ENCODE assay signal across 11 mouse cellular contexts in genomic region chr13:45922467-45922866, GRCm38 (mm10). TPM values are rescaled to one million over a fixed set of nuclear protein-coding genes. Genes with fewer than 3 reads are reported as not detected.
A peak's percentile ranks its signal among the peaks of the same experiment; 100 is the strongest.
DNase-seq lines count a peak whose midpoint lies in the region; ATAC-seq and TF ChIP-seq lines count a peak whose summit lies in the region.
"Had no signal": no experiment of that assay in that cellular context is flagged by ENCODE, and none has a peak within 500 bp of the region (broad histone marks: within the 10 kb centered on the region; RNA-seq: fewer than 3 reads in every experiment).

No protein-coding gene starts in this region.

- H3K36me3 ChIP-seq in kidney, postnatal 0 days (ENCODE audit: insufficient read depth, low read length), result no peaks in the 10 kb centered on the region
- H3K36me3 ChIP-seq in embryonic facial prominence, embryonic 13.5 days, result no peaks in the 10 kb centered on the region
- no peaks in the 10 kb centered on the region for H3K36me3 ChIP-seq in hindbrain, embryonic 13.5 days

- WGBS in kidney, postnatal 0 days, result 23% methylated on average over 9 of the region's 9 CpGs
- 17% methylated on average over 9 of the region's 9 CpGs for WGBS in embryonic facial prominence, embryonic 13.5 days
- WGBS in hindbrain, embryonic 13.5 days, result 61% methylated on average over 9 of the region's 9 CpGs

- intact Hi-C loops in heart, postnatal 10 days (cut with DNase I), result loop anchor here (5.0 kb wide), 1 partner anchor 35 kb away; no protein-coding TSS in a partner anchor

- peak; percentile 61 for DNase-seq in kidney, postnatal 0 days (ENCODE audit: low spot score)
- DNase-seq in kidney, adult 11 months, result no peak
- DNase-seq in lung, postnatal 4 days, result peak; percentile 38 to 55
- peak; percentile 61 for DNase-seq in thymus, postnatal 25 days
- DNase-seq in heart, postnatal 10 days, result no peak
- DNase-seq: cerebellum, postnatal 36 days; gastrocnemius, postnatal 25 days had no signal

- no peak overlapping the region for H3K27ac ChIP-seq in kidney, postnatal 0 days
- 0 out of 2 replicates have a peak overlapping the region, but pooled peaks have one; percentile 16 for H3K27ac ChIP-seq in embryonic facial prominence, embryonic 13.5 days
- no peak overlapping the region for H3K27ac ChIP-seq in hindbrain, embryonic 13.5 days

- H3K9ac ChIP-seq in kidney, postnatal 0 days (ENCODE audit: low read depth, low read length), result no peak overlapping the region
- H3K9ac ChIP-seq in embryonic facial prominence, embryonic 13.5 days, result no peak overlapping the region
- H3K9ac ChIP-seq in hindbrain, embryonic 13.5 days, result no peak overlapping the region

- no peak overlapping the region for H3K4me3 ChIP-seq in kidney, postnatal 0 days (replicated peaks; ENCODE audit: low read depth, low read length)
- H3K4me3 ChIP-seq in embryonic facial prominence, embryonic 13.5 days, result no peak overlapping the region
- H3K4me3 ChIP-seq in hindbrain, embryonic 13.5 days, result no peak overlapping the region

- TF ChIP-seq CTCF in kidney, postnatal 0 days (IDR thresholded peaks at IDR 0.05; ENCODE audit: low read depth), result no peak

- H3K9me3 ChIP-seq in kidney, postnatal 0 days (replicated peaks; ENCODE audit: low read length), result no peaks in the 10 kb centered on the region
- no peaks in the 10 kb centered on the region for H3K9me3 ChIP-seq in embryonic facial prominence, embryonic 13.5 days
- no peaks in the 10 kb centered on the region for H3K9me3 ChIP-seq in hindbrain, embryonic 13.5 days

- ATAC-seq in kidney, postnatal 0 days (replicated peaks; ENCODE audit: low FRiP score, low read depth), result no peak
- ATAC-seq in embryonic facial prominence, embryonic 13.5 days (ENCODE audit: insufficient number of reproducible peaks, insufficient read depth, low FRiP score, low TSS enrichment, low read depth), result 0 out of 2 replicates have a peak, but pooled peaks have one; percentile 56
- no peak for ATAC-seq in cerebellum, adult (ENCODE audit: insufficient number of reproducible peaks, low FRiP score, low TSS enrichment)
- ATAC-seq in hindbrain, embryonic 13.5 days (ENCODE audit: low FRiP score), result no peak

- no peaks in the 10 kb centered on the region for H3K27me3 ChIP-seq in kidney, postnatal 0 days (ENCODE audit: insufficient read depth, low read length)
- no peaks in the 10 kb centered on the region for H3K27me3 ChIP-seq in embryonic facial prominence, embryonic 13.5 days
- H3K27me3 ChIP-seq in hindbrain, embryonic 13.5 days, result no peaks in the 10 kb centered on the region

- 0 out of 2 replicates have a peak overlapping the region, but pooled peaks have one; percentile 5 for H3K4me2 ChIP-seq in kidney, postnatal 0 days (ENCODE audit: low read length)
- no peak overlapping the region for H3K4me2 ChIP-seq in embryonic facial prominence, embryonic 13.5 days
- no peak overlapping the region for H3K4me2 ChIP-seq in hindbrain, embryonic 13.5 days
- H3K4me2 ChIP-seq: midbrain, embryonic 11.5 days had no signal

- H3K4me1 ChIP-seq in kidney, postnatal 0 days (replicated peaks; ENCODE audit: insufficient read depth, low read length), result peaks cover 17% of the 10 kb centered on the region; the same call in 1 of the 2 replicates
- H3K4me1 ChIP-seq in embryonic facial prominence, embryonic 13.5 days, result peaks cover 26% of the 10 kb centered on the region
- no peaks in the 10 kb centered on the region; the same call in none of the 2 replicates for H3K4me1 ChIP-seq in hindbrain, embryonic 13.5 days (replicated peaks)

RNA-seq across cellular contexts. Expression of gene Atxn1, which starts 42.3 kb away (rescaled TPM):
- 6.8 and 9.4 TPM in 2 replicates for polyA plus RNA-seq in kidney, postnatal 0 days (2015; fragmentation: Nextera tagmentation; extraction: Ambion mirVana)
- 5.5 and 7.7 TPM in 2 replicates for polyA plus RNA-seq in embryonic facial prominence, embryonic 13.5 days (2015; fragmentation: Nextera tagmentation; extraction: Ambion mirVana)
- total RNA-seq in heart, postnatal 10 days (2021), result 10 to 100 TPM; 40.6 to 49.1 TPM
- 7.5 and 8.1 TPM in 2 replicates for polyA plus RNA-seq in hindbrain, embryonic 13.5 days (2015; fragmentation: Nextera tagmentation; extraction: Ambion mirVana)

Comparison
In these comparisons a context has a peak if more than half of its experiments do, and no peak if none do; other contexts are left out.
1. DNase-seq: peak in kidney, postnatal 0 days (single experiment), lung, postnatal 4 days (2 of 2) and thymus, postnatal 25 days (single experiment); none in kidney, adult 11 months (single experiment) and heart, postnatal 10 days (0 of 2).